Mouse (Mus musculus) stomach, postnatal 0 days (tissue): Measurements from ENCODE around the gene Edem1.

Source experiments
- CTCF ChIP-seq: IDR thresholded peaks from 2 replicates; pipeline ENCODE4 v1.5.1; 2016; ENCODE audit warnings: antibody characterized with exemption, low read depth, mild to moderate bottlenecking, moderate library complexity
- EP300 ChIP-seq: optimal IDR thresholded peaks from 2 replicates; pipeline ENCODE3; 2016; ENCODE audit warnings: antibody characterized with exemption

GRCm38 (mm10) chr6:108843664-108844063 lies 15.2 kb downstream of the Edem1 start:
- TF ChIP-seq CTCF = no peak
- no peak for TF ChIP-seq EP300
